Mouse (Mus musculus): ENCODE results near the gene Mapk8. TPM values are rescaled to one million over a fixed set of nuclear protein-coding genes. Genes with fewer than 3 reads are reported as not detected.

Gene Mapk8
- total and polyA plus RNA-seq, 3 experiments: 27.5 to 47.5 TPM; not detected in 1

DNA sequence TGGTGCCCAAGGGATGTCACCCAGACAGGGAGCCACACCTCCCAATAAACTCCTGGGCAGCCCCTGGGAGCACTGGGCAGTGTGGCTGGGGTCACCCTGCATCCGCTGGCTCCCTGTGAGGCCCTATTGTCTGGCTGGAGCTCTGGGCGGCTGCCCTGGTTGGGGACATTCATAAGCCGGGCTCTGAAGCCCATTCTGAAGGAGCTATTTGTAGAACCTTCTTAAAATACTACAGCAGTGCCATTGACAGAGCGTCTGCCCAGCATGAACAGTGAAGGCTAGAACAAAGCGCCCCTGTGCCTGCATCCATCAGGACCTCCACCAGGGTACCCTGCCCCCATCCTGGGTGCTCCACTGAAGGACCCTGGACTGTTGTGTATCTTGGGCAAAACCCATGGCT lies 118.6 kb downstream of the Mapk8 start:
- no peak for DNase-seq (ENCODE audit: low read depth, low spot score)
- H3K27ac ChIP-seq (ENCODE audit: control insufficient read depth, low read depth, low read length): no peak overlapping the region
- H3K9ac ChIP-seq (ENCODE audit: control insufficient read depth, low read depth, low read length, poor library complexity, severe bottlenecking): no peak overlapping the region
- H3K36me3 ChIP-seq (ENCODE audit: control insufficient read depth in 1 of 2, insufficient read depth in 2 of 2, low read length in 2 of 2): no peaks in the 10 kb centered on the region
- peaks cover 0 to 8% of the 10 kb centered on the region in 2 experiments; a peak in 1 of 4 replicates for H3K4me1 ChIP-seq (ENCODE audit: control insufficient read depth in 1 of 2, insufficient read depth in 2 of 2, low read length in 2 of 2)
- H3K9me3 ChIP-seq (replicated peaks; ENCODE audit: insufficient read depth, low read length): no peaks in the 10 kb centered on the region
- no peaks in the 10 kb centered on the region for H3K27me3 ChIP-seq (ENCODE audit: control insufficient read depth in 1 of 2, insufficient read depth in 2 of 2, low read length in 2 of 2)
- TF ChIP-seq USF1 (IDR thresholded peaks at IDR 0.05; ENCODE audit: low read depth, low read length) (no peak), RAD21 (IDR thresholded peaks at IDR 0.05; ENCODE audit: low read depth, low read length) (no peak), RCOR1 (IDR thresholded peaks at IDR 0.05; ENCODE audit: low read depth, low read length) (no peak), TBP (IDR thresholded peaks at IDR 0.05; ENCODE audit: low read depth, low read length) (no peak), MYB (IDR thresholded peaks at IDR 0.05; ENCODE audit: low read depth, low read length) (no peak), UBTF (IDR thresholded peaks at IDR 0.05; ENCODE audit: borderline replicate concordance, insufficient read depth, low read depth, low read length) (no peak), ETS1 (IDR thresholded peaks at IDR 0.05; ENCODE audit: low read depth, low read length) (no peak), GABPA (IDR thresholded peaks at IDR 0.05; ENCODE audit: low read depth, low read length) (no peak), POLR2AphosphoS5 (IDR thresholded peaks at IDR 0.05; ENCODE audit: borderline replicate concordance, low read depth, low read length) (no peak), SMC3 (IDR thresholded peaks at IDR 0.05; ENCODE audit: low read depth, low read length) (no peak)
- no peak overlapping the region for H3K4me3 ChIP-seq (ENCODE audit: control insufficient read depth in 1 of 2, insufficient read depth in 1 of 2, low read depth in 2 of 2, low read length in 2 of 2)
- H3K79me2 ChIP-seq (ENCODE audit: control insufficient read depth, insufficient read depth, low read length, poor library complexity): no peaks in the 10 kb centered on the region

Other genes with a start within 250 kb of the Mapk8 start
- gene Arhgap22, start 233.1 kb downstream of the Mapk8 start, total RNA-seq (2012; rRNA removed): 0.07 TPM in 1 of 2 replicates, not detected in the other
- under 1 TPM in 1 of 2 experiments, not detected in 1; 0.11 TPM for gene Arhgap22, start 233.1 kb downstream of the Mapk8 start, polyA plus RNA-seq (2012; ENCODE audit: insufficient read depth in 1 of 2, insufficient read length in 2 of 2, low read depth in 1 of 2, low replicate concordance in 2 of 2, missing spikeins in 1 of 2)
- not detected in 2 replicates for gene Frmpd2, start 24.5 kb upstream of the Mapk8 start, total RNA-seq (2012; rRNA removed)
- not detected for gene Frmpd2, start 24.5 kb upstream of the Mapk8 start, polyA plus RNA-seq (2012; ENCODE audit: insufficient read depth in 1 of 2, insufficient read length in 2 of 2, low read depth in 1 of 2, low replicate concordance in 2 of 2, missing spikeins in 1 of 2)
- gene Ptpn20, start 142.0 kb upstream of the Mapk8 start, total RNA-seq (2012; rRNA removed): not detected in 2 replicates
- not detected for gene Ptpn20, start 142.0 kb upstream of the Mapk8 start, polyA plus RNA-seq (2012; ENCODE audit: insufficient read depth in 1 of 2, insufficient read length in 2 of 2, low read depth in 1 of 2, low replicate concordance in 2 of 2, missing spikeins in 1 of 2)